Mouse (Mus musculus): Measurements from ENCODE around the gene Twnk. TPM values are rescaled to one million over a fixed set of nuclear protein-coding genes. Genes with fewer than 3 reads are reported as not detected.

Twnk gene
- polyA plus RNA-seq, 2 experiments: 4.3 to 8.0 TPM

DNA sequence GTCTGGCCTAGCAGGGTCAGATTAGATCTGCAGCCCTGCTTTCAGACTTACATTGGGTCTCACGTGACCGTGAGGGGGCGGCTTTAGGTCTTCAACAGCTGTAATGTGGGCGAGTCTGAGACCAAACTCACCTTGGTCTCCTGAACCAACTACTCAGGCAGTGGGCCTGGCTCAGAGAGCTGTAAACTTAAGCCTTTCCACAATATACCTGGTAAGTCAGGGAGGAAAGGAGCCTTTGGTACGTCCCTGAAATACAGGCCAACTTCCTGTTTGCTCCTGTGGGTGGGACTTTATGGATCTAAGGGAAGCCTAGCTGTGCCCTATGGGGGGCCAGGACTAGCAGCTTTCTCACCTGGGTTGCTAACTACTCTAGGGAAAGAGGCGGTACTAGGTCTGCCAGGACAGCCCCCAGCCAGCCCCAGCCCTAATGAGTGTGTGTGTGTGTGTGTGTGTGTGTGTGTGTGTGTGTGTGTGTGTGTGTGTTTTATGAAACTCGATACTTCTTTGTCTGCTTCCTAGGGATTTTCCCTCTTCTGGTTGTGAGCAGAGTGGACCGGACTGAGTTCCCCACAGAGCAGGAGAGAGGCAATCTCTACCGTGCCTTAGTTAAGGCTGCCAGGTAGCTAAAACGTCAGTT lies 9.0 kb downstream of the Twnk start, which contains the start of gene Lzts2:
Lzts2 (plus strand) TSS at position 80 of the 637 bp plus-strand sequence.
- Histone ChIP-seq H3K9me3 (ENCODE audit: control insufficient read depth, low read length) (no peaks in the 10 kb centered on the region), H3K36me3 (replicated peaks; ENCODE audit: control insufficient read depth, insufficient read depth, low read depth) (peaks cover 2% of the 10 kb centered on the region), H3K4me3 (ENCODE audit: insufficient read depth in 1 of 2, low read depth in 2 of 2, low read length in 2 of 2) (peak within 1 kb of the TSS; percentile 63 to 73), H3K4me1 (replicated peaks; ENCODE audit: control insufficient read depth in 2 of 2, insufficient read depth in 2 of 2, low read length in 1 of 2) (peaks cover 3 to 20% of the 10 kb centered on the region in 2 experiments; a peak in 3 of 4 replicates), H3K9ac (replicated peaks) (peak within 1 kb of the TSS; percentile 58), H3K27me3 (ENCODE audit: control insufficient read depth, insufficient read depth, low read length) (peaks cover 2% of the 10 kb centered on the region; the same call in 1 of the 2 replicates), H3K4me2 (ENCODE audit: low read depth) (peak within 1 kb of the TSS; percentile 90), H3K27ac (no peak within 1 kb of the TSS; the same call in 1 of the 2 replicates)
- TF ChIP-seq EP300 (IDR thresholded peaks at IDR 0.05; ENCODE audit: low read depth): no peak
- TF ChIP-seq CTCF (IDR thresholded peaks at IDR 0.05; ENCODE audit: low read depth): no peak
- 7% methylated on average over 10 of the region's 10 CpGs for WGBS (ENCODE audit: insufficient replicate concordance)
- ATAC-seq (ENCODE audit: insufficient read depth): peak; percentile 24
- no peak for DNase-seq (ENCODE audit: low read depth in 3 of 3, low spot score in 3 of 3)

DNA sequence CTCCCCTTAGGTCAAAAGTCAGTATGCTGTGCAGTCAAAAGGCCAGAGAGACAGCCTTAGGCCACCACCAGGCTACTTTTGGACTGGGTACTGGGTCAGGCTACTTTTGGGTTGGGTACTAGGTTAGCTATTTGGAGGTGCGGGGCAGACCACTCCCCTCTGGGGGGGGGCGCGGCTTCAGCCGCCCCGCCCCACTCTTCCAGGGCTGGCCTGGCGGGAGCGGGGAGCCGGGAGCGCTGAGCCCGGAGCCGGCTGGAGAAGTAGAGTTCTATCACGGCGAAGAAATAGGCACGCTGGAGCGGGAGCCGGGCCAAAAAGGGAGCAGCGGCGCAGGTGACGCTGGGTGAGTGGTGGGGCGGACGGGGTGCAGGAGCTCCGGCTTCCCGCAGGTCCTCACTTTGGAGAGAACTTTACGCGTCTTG lies 9.5 kb downstream of the Twnk start:
- Histone ChIP-seq H3K9ac (replicated peaks) (peak overlapping the region; percentile 58), H3K4me1 (replicated peaks; ENCODE audit: control insufficient read depth in 2 of 2, insufficient read depth in 2 of 2, low read length in 1 of 2) (peaks cover 3 to 20% of the 10 kb centered on the region in 2 experiments; a peak in 3 of 4 replicates), H3K36me3 (replicated peaks; ENCODE audit: control insufficient read depth, insufficient read depth, low read depth) (peaks cover 2% of the 10 kb centered on the region), H3K4me3 (ENCODE audit: insufficient read depth in 1 of 2, low read depth in 2 of 2, low read length in 2 of 2) (peak overlapping the region; percentile 63 to 73), H3K27me3 (ENCODE audit: control insufficient read depth, insufficient read depth, low read length) (peaks cover 2% of the 10 kb centered on the region; the same call in 1 of the 2 replicates), H3K4me2 (ENCODE audit: low read depth) (peak overlapping the region; percentile 90), H3K27ac (no peak overlapping the region), H3K9me3 (ENCODE audit: control insufficient read depth, low read length) (no peaks in the 10 kb centered on the region)
- DNase-seq (ENCODE audit: low read depth in 3 of 3, low spot score in 3 of 3): no peak
- peak; percentile 43; the same call in 1 of the 2 replicates for ATAC-seq (ENCODE audit: insufficient read depth)
- no peak for TF ChIP-seq EP300 (IDR thresholded peaks at IDR 0.05; ENCODE audit: low read depth)
- TF ChIP-seq CTCF (IDR thresholded peaks at IDR 0.05; ENCODE audit: low read depth): no peak
- WGBS (ENCODE audit: insufficient replicate concordance): under 1% methylated on average over 25 of the region's 25 CpGs

DNA sequence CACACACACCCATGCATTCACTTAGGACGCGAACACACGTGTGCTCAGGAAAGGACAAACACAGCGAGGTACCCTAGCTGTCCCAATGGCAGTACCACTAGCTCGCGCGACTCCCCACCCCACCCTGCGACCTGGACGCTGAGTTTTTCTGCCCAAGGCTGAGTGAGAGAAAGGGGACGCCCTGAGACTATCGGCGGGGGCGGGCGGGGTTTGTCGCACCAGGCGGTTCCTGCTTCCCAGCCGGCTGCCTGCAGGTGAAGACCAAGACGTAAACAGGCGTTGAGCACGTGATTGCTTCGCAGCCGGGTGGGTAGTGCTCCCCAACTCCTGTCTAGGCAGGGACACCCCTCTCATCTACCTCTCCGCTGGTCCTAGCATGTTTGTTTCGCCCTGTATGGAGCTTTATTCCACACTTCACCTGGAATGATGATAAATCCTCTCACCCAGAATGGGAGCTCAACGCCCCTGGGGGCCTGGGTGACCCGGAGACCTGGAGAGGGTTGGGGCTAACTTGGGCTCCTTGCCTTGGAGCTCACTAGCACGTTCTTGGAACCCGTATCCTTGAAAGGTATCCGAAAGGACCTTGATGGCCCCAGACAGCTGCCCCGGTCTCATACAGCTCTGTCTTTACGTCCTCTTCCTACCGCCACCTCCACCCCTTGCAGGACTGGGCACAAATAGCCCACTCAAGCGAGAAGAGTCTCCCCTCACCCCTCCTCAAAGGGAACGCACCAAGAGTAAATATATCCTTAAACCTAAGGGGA lies 10.2 kb downstream of the Twnk start:
- peak overlapping the region; percentile 90 for H3K4me2 ChIP-seq (ENCODE audit: low read depth)
- WGBS (ENCODE audit: insufficient replicate concordance): under 1% methylated on average over 34 of the region's 34 CpGs
- H3K27me3 ChIP-seq (ENCODE audit: control insufficient read depth, insufficient read depth, low read length): peaks cover 2% of the 10 kb centered on the region; the same call in 1 of the 2 replicates
- peaks cover 3 to 20% of the 10 kb centered on the region in 2 experiments; a peak in 3 of 4 replicates for H3K4me1 ChIP-seq (replicated peaks; ENCODE audit: control insufficient read depth in 2 of 2, insufficient read depth in 2 of 2, low read length in 1 of 2)
- no peak for TF ChIP-seq CTCF (IDR thresholded peaks at IDR 0.05; ENCODE audit: low read depth)
- TF ChIP-seq EP300 (IDR thresholded peaks at IDR 0.05; ENCODE audit: low read depth): no peak
- H3K36me3 ChIP-seq (replicated peaks; ENCODE audit: control insufficient read depth, insufficient read depth, low read depth): peaks cover 2% of the 10 kb centered on the region; the same call in 1 of the 2 replicates
- no peak overlapping the region; the same call in 1 of the 2 replicates for H3K27ac ChIP-seq
- peak overlapping the region; percentile 63 to 73 for H3K4me3 ChIP-seq (ENCODE audit: insufficient read depth in 1 of 2, low read depth in 2 of 2, low read length in 2 of 2)
- peak; percentile 51 for ATAC-seq (ENCODE audit: insufficient read depth)
- DNase-seq (ENCODE audit: low read depth in 3 of 3, low spot score in 3 of 3): no peak
- no peaks in the 10 kb centered on the region for H3K9me3 ChIP-seq (ENCODE audit: control insufficient read depth, low read length)
- peak overlapping the region; percentile 58 for H3K9ac ChIP-seq (replicated peaks)

DNA sequence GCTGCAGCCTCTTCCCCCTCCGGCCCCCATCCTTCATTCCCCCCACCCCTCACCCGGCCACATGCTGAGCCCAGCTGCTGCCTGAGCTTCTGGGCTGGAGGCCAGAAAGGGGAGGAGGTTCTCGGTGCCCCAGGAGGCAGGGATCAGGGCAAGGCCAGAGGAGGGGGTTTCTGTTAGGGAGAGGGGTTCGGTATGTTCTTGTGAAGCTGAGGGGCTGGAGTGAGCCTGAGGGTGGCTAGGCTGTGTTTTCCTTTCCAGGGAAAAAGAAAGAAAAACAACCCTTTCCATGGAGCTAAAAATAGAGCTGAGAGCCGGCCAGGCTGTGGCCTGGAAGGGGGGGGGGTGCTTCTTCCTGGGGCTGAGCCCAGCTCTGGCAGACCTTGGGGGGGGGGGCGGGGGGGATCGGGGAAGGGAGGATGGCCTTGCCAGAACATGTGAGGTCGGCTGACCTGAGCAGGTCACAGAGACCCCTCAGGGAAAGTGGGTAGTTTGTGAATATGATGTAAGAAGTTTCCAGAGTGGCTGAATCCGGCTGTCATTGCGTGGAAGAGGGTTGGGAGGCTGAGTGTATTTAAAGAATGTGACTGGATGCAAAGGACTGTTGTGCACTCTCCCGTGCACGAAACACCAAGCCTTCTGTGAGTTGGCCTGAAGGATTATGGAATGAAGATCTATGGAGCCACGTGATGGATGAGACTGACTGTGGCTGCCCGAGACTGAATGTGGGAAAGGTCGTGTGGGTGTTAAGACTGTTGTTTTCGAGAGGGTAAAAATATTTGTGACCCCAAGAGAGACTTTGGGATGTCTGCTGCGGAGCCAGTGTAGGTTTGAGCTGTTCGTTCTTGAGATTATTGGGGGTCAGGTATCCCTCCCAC lies 11.1 kb downstream of the Twnk start:
- Histone ChIP-seq H3K36me3 (replicated peaks; ENCODE audit: control insufficient read depth, insufficient read depth, low read depth) (0 out of 2 replicates have a peak, but pooled peaks cover 2% of the 10 kb centered on the region), H3K9me3 (ENCODE audit: control insufficient read depth, low read length) (no peaks in the 10 kb centered on the region), H3K4me2 (ENCODE audit: low read depth) (peak overlapping the region; percentile 90), H3K27me3 (ENCODE audit: control insufficient read depth, insufficient read depth, low read length) (peaks cover 2% of the 10 kb centered on the region; the same call in 1 of the 2 replicates), H3K4me3 (ENCODE audit: insufficient read depth in 1 of 2, low read depth in 2 of 2, low read length in 2 of 2) (peak overlapping the region; percentile 63 to 73), H3K27ac (peak overlapping the region; percentile 27; the same call in 1 of the 2 replicates), H3K4me1 (replicated peaks; ENCODE audit: control insufficient read depth in 2 of 2, insufficient read depth in 2 of 2, low read length in 1 of 2) (peaks cover 3 to 20% of the 10 kb centered on the region in 2 experiments; a peak in 3 of 4 replicates), H3K9ac (replicated peaks) (peak overlapping the region; percentile 58)
- ATAC-seq (ENCODE audit: insufficient read depth) (no peak), DNase-seq (ENCODE audit: low read depth in 3 of 3, low spot score in 3 of 3) (no peak)
- WGBS (ENCODE audit: insufficient replicate concordance): 1% methylated on average over 18 of the region's 18 CpGs
- TF ChIP-seq CTCF (IDR thresholded peaks at IDR 0.05; ENCODE audit: low read depth): no peak

Data from liver, embryonic 14.5 days (tissue).